Mouse (Mus musculus): ENCODE data around the gene Fes. TPM values are rescaled to one million over a fixed set of nuclear protein-coding genes. Genes with fewer than 3 reads are reported as not detected.

Fes gene
- total RNA-seq, 1 experiment from 2014 or later = 10.0 TPM

DNA sequence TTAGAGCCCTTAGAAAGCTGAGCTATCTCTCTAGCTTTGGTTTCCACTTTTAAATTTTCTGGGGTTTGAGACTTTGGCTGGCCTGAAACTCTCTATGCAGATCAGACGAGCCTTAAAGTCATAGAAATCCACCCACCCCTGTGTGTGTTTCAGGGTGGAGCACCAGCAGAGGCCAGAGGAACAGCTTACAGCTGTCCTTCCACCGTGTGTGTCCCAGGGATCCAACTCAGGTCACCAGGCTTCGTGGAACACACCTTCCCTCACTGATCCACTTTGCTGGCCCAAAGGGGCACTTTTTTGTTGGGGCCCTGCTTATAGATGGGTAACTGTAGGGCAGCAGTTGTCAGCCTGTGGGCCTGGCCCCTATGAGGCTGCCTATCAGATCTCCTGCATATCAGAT is 13.5 kb downstream of the Fes start:
- no peak for DNase-seq

DNA sequence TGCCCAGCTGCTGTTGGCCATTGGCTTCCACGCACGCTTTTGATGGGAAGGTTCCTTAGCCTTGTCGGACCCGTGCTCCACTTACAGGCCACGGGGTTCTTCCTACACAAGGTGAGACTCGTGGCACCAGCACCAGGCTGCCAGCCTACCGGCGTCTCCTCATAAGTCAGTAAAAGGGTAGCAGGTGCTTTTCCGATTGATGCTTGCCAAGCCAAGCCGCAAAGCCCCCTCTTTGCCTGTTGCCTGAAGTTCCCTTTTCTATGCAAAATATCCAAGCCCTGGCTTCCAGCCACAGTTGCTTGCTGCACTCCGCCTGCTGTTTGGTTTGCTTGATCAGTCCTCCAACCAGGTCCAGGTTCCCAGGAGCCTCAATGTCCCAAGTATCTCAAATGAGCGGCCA is 13.9 kb downstream of the Fes start:
- DNase-seq = no peak

DNA sequence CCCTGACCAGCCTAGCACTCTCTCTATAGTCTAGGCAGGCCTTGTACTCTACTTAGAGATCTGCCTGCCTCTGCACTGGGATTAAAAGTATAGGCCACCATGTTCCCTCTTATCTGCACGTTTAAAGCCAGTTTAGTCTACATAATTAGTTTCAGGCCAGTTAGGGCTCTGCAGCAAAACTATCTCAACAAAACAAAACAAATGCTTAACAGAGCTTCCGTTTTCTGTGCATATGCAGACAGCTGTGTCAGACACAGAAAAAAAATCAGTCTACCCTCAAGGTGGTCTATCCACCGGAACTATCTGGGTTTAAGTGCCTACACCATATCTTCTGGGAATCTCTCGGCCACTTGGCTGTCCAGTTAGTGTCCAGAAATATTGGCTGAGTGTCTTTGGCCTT is 14.4 kb downstream of the Fes start:
- no peak for DNase-seq

DNA sequence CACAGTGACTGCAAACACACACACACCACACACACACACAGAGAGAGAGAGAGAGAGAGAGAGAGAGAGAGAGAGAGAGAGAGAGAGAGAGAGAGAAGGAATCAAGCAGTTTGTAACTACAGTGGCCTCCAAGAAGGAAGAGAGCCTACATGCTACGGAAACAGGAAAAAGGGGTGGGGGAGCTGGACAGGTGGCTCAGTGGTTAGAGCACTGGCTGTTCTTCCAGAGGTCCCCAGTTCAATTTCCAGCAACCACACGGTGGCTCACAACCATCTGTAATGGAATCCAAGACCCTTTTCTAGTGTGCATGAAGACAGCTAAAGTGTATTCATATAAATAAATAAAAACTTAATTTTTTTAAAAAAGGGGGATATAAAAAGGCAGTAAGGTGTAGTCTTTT is 15.1 kb downstream of the Fes start:
- DNase-seq = no peak

DNA sequence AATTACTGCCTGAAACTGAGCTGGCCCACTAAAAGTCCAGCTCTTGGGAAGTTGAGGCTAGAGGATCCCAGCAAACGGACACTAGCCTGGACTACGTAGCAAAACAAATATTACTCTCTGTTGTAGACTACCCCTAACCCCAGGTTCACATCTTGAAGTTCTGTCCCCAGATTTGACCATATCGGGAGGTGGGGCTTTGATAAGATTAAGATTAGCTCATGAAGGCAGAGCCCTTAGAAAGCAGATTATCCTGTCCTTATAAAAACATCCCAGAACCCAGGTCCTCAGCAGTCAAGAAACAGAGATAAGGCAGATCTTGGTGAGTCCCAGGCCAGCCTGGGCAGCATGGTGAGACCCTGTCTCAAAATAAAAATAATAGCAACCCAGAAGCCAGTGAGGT is 15.6 kb downstream of the Fes start:
- DNase-seq = no peak

DNA sequence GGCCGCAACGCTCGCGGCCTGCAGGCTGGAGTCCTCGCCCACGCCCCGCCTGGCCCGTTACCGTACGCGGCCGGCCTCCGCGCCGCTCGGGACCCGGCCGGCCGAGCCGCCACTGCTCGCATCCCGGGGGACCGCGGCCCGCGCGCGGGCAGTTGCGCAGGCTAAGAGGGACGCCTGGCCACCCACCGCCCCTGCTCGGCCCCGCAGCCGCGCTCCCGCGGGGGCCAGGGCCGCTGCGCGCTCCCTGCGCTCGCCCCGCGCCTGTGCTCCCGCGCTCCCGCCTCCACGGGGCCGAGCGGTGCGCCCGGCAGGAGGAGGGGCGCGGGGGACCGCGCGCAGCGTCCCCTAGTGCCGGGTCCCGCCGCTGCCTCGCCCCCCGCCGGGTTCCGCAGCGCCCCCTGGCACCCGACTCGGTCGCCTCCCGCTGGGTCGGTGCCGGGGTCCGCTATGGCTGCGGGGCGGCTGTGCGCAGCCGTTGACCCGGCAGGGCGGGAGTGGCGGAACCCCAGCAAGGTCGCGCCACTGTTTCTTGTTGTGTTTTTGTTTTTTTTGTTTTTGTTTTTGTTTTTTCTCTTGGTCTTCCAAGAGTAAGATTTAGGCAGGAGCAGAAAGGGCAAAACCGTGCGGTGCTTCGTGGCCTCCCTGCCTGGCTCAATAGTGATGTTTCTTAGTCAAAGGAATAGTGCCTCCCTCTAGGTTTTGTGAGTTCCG is 16.6 kb downstream of the Fes start, which contains the start of gene Man2a2:
Gene Man2a2, minus strand, starts transcription at position 335 of the 711 bp plus-strand sequence.
- peak; percentile 87 for DNase-seq

DNA sequence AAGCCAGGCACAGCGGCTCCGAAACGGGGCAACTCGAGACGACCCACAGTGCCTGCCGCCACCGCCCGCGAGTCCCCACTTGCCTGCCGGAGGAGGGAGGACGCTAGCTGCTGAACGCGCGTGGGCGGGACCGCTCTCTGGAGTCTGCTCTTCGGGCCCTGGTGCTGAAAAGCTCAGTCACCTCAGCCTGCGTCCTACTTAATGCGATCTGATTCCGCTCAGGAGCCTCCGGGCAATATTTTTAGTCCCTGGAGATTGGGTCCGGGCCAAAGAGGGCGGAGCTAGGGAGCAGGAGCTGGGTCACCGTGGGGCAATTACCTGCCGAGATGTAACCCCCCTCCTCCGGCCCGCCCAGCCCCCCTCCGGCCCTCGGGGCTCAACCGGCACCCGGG is 17.1 kb downstream of the Fes start:
- peak; percentile 80 for DNase-seq

DNA sequence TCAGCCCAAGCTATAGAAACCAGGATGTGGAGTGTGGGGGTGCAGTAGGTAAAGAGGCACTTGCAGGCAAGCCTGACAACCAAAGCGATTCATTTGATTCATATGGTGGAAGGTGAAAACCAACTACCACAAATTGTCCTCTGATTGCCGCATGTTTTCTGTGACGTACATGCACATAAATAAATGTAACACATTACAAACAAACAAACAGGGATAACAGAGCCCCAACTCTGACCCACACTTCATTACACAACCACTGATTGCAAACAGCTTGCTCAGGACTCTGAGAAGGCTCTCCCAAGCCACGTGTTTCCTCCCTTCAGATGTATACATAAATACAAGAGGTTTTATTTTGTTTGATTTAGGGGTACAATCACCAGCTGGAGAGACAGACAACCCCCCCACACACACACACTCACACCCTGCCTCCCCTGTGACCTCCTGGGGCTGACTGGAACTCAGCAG is 17.7 kb downstream of the Fes start:
- DNase-seq = no peak

DNA sequence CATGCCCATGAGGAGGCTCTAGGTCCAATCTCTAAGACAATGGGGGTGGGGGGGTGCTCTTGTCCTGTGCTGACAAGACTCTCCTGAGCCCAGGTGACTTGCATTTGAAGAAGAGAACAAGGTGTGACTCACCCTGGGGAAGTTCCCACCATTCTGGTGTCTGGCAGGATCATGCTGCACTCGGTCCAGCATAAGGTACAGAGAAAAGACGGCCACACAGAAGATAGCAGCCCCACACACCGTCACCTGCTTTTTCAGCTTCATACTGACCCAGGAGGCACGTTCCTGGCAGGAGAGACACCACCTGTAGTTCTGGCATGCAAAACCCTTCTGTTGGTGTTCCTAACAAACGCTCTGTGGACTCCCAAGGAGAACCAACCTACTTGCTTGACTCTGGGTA is 18.3 kb downstream of the Fes start:
- no peak for DNase-seq

DNA sequence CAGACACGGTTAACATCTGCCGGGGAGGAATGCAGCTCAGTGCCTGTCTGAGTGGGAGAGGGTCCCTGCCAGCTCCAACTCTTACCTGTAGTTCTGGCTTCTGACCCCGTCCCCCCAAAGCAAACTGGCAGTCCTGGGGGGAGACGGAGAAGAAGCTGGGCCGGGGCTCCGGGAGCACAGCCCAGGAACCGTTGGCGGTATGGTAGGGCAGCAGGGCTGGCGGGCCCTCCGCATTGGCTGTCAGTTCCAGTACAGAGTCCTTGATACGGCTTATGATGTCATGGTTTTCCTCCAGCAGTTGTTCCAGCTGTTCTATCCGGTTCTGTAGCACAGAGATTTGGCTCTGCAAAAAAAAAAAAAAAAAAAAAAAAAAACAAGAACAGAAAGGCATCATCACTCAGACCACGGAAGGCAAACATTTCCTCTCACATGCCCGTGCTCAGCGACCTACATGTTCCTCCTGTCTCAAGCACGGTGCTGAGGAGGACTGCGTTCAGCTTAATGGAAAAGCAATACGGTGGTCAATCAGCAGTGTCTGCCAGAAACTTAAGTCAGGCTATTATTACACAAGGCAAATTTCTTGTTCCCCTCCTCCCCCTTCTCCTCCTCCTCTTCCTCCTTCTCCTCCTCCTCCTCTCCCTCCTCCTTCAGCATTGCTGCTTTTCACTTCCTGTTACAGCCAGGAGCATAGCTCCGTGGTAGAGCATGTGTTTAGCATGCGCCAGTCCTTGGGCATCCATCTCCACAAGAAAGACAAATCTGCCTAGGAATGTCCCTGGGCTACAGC is 18.9 kb downstream of the Fes start:
- DNase-seq = peak; percentile 53

DNA sequence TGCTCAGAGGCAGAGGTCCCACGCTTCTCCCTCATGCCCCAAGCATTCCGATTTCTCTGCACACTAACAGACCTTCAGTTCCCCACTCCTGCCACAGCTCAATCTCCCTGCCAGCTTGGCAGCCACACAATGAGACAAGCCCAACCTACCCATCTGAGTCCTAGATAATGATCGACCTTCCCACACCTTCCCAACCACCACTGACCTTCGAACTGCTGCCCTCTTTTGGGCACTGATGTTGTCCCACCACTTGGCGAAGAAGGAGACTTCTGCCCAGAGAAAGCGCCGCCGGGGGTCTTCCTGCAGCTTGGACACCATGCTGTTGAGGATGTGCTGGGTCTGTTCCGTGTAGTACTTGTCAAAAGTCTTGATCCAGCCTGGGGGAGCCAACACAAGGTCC is 19.7 kb downstream of the Fes start:
- DNase-seq = no peak

DNA sequence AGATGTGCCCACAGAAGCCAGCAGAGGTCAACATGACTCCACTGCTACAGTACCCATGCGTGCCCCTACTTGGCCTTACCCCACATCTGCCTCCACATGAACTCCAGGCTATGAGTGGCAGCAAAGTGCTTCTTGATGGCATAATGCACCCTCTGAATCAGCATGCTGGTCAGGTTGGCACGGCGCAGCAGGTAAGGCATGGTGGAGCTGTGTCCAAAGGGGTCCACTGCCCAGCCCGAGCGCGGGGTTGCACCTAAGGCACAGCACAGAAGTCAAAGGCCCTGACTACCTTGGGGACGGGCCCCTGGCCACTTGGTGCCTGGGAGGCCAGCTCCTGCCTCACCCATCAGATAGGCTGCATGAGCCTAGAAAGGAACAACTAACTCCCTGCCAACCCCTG is 20.5 kb downstream of the Fes start:
- DNase-seq = no peak

DNA sequence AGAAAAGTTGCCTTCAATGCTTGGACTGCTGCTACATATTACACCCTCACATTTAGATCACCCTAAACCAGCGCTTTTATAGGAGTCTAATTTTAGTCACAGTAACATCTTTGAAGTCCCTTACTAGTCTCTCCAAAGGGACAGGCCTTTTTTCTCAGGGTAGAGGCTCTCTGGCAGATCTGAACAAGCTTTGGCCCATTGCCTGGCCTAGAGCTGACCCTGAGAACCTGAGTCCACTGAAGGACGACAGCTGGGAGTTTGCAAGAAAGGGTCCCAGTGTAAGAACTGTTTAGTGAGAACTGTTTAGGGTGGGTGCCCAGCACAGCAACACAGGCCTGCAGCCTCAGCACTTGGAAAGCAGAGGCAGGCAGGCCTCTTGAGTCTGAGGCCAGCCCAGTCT is 22.0 kb downstream of the Fes start:
- peak; percentile 73 for DNase-seq

DNA sequence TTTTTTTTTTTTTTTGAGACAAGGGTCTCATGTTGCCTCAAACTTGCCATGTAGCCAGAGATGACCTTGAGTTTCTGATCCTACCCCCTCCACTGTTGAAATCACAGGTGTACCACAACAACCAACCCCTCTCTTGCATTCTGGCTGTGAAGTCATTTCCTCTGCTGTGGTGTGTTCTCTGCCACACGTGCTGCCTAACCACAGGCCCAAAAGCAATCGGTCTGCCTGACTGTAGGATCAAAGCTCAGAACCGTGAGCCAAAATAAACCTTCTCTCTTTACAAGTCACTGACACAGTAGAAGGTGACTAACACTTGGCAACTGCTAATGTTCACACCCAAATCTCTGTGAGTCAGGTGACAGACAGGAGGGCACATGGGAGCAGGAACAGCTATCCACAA is 27.3 kb downstream of the Fes start:
- DNase-seq = no peak

DNA sequence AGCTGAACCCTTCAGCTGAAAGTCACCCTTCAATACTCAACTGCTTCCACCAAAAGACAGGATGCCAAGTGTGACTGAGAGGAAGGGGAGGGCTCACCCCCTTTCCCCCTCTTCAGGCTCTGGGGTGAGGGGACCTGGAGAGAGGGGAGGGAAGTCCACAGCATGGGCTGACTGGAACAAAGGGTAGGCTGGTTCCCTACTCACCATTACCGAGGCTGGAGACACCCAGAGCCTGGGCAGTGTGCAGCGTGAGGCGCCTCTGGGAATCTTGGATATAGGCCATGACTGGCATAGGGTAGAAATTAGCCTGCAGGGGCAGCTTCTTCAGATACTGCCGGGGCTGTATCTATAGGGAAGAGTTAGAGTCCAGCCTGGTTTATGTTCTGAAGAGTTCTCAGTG is 29.7 kb downstream of the Fes start:
- no peak for DNase-seq

DNA sequence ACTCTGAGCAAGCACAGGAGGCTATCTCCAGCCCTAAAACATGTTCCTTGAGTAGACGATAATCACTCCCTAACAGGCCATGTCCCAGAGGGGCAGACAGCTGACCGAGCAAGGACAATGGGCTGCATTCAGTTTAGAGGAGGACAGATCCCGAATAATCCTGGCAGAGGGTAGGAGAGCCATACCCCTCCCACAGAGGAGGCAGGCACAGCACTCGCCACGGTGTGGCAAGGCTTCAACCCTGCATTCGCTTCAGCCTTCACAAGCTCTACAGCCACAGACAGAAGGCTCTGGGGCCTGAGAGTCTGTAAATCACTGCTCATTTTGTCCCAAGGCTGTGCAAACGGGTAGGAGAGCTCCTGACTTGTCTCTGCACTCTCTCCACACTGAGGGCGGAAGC is 30.6 kb downstream of the Fes start:
- no peak for DNase-seq

DNA sequence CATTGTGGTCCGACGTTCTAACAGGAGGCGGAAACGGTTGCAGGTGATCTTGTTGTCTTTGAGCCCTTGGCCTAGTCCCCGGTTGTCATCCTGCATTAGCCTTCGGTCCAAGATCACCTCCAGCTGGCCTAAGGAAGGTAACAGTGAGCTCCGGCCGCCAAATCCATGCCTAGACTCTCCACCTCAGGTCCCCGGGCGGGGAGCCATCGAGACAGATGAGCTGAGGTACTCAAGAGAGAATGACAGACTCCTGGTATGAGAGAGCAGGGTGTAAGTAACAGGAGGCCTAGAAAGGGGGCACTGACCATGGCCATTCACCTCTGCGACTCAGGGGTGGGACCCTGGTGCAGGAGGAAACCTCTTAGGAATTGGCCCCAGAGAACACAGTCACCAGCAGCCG is 31.4 kb downstream of the Fes start:
- DNase-seq = no peak

DNA sequence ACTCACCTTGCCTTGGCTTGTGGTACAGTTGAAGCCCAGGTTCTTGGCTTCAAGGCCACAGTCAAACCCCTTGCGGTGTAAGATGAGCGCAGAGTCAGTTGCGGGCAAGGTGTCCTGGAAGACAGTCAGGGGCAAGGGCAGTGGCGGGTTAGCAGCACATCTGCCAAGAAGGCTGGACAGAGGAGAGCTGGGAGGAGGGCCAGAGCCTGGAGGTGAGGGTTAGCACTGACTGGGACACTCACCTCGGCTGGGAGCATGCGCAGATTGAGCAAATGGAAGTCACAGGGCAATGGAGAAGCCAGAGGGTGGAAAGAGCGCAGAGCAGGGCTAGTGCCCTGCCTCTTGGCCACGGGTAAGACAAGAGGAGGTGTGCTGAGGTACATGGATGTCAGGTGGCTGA is 34.8 kb downstream of the Fes start:
- DNase-seq = no peak

DNA sequence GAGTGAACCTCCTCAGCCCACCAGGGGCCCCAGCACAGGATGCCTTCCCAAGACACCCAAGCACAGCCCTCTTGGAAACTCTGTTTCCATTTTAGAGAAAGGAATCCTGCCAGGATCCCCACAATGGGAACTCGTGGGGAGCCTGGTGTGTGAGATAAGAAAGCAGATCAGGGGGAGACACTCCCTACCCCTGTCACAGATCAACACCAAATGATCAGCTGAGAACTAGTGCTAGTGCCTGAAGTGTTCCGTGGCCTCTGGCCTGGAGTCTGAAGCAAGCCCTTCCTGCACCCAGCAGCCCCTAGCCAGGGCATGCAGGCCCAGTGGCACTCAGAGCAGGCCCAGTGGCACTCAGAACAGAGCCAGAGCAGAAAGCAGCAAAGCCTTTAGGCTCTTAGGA is 36.9 kb downstream of the Fes start:
- DNase-seq = no peak

DNA sequence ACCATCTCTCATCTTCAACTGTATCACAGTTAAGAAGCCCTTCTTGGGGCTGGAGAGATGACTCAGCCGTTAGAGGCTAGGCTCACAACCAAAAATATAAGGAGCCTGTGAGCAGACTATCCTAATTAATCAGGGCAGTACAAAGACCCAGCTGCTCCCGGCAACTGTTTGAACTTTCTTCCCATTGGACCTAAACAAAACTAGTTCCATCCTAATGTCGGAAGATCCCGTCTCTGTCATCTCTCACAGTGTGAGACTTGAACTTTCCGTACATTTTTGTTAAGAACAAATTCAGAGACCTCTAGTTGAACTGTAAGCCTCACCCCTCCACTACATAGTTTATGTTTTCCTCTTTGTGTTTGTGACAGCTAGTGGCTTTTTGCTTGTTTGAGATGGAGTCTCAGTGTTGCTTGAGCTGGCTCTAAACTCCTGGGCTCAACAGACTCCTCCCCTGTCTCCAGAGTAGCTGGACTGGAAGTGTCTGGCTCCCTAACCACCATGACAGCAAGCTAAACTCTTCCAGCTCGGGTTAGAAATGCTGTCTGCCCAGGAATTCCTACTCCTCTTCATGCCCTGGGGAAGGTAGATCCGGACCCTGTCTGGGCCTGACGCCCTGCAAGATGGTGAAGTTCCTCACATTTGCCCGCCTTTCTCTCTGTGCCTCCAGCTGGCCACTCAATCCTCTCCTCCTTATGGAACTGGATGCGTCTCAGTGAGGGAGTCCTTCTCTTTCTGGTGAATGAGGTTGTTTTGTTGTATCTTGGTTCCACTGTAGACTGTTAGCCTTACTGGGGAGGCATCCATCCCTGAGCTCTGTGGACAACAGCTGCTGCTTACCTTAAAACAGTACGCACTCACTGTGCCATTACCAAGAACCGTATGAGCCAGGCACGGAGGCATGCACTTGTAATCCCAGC is 39.8 kb downstream of the Fes start:
- DNase-seq = no peak

DNA sequence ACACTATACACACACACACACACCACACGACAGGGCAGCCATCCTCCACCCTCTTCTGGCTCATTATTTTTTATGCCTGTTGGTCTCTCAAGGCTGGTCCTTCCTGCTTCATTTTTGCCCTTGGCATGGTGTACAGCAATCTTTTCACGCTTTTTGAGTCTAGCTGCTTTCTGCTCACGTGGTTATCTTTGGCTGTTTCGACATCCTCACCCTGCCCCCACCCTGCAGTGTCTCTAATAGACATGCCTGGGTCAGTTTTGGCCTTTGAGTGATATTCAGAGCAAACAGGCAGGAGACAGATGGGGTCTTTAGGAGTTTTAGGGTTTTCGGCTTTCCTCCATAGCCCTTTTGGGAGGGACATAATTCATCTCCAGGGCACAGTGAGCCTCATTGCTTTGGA is 40.9 kb downstream of the Fes start:
- no peak for DNase-seq

DNA sequence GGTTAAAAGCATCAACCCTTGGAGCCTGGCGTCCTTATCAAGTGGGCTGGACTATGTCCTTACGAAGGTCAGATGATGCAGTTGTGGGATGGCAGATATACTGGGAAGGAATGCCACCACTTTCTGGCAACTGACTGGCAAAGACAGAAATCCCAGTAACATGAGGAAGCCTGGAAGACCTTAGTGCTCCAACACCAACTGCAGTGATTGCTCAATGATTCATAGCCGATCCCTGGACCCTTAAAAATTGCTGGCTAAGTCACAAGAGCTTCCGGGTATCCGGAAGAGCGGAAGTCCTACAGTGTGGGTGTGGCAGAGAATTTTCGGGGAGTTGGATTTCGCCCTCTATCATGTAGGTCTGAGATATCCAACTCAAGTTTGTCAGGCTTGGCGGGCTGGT is 41.6 kb downstream of the Fes start:
- no peak for DNase-seq

Data from adrenal gland, postnatal 25 days (tissue).